Mouse (Mus musculus) liver, adult (tissue): ENCODE results near the gene Tas1r3.

Experiments
- GATA4 ChIP-seq: IDR thresholded peaks from 2 replicates; pipeline ENCODE4 v1.6.1; 2014; ENCODE audit warnings: mild to moderate bottlenecking, low read length; ENCODE audit not compliant: insufficient replicate concordance

The Tas1r3 gene

DNA sequence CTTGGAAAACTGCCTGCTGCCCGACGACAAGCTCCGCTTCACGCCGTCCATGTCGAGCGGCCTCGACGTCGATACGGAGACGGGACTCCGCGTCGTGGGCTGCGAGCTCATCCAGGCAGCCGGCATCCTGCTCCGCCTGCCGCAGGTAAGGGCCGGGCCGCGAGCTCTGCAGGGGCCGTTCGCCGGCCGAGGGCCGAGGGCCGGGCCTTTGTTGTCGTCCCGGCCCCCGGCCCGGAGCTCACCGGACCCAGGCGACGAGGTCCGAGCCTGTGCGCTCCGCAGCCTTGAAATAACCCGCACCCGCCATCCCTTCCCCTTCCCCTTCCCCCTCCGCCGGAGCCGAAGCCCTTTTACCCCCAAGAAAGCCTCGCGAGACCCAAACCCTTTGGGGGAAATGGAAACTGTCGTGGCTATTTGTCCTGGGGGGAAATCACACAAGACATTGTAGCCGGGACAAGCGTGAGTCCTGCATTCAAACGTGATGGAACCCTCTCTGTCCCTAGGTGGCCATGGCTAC, 50.4 kb downstream of the Tas1r3 start:
- TF ChIP-seq GATA4 = no peak

DNA sequence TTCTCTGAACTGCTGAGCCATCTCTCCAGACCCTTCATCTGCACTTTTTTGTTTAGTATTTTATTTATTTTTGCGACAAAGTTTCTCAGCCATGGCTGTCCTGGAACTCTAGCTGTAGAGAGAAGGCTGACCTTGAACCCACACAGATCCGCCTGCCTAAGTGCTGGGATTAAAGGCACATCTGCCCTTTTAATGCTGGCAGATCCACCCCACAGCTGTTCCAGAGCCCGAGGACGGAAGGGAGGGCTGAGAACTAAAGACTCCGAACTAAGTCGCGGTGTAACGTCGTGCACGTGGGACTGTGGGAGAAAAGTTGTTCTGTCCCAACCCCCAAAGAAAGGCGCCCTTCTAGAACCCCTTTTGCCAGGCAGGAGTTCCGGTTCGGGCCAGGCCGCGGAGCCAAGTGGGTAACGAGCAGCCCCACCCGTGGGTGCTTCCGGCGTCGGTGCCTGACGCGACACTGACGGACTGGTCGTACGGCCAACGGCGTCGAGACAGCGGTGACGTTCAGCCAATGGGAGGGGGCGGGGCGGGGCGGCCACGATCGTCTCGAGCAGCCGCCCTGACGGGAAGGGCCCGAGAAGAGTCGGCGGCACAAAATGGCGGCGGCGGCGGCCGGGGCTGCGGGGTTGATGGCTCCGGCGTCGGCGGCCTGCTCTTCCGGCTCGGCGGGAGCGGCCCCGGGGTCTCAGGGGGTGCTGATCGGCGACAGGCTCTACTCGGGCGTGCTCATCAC, 51.1 kb downstream of the Tas1r3 start, which contains the start of gene Ccnl2:
Gene Ccnl2, plus strand, starts transcription at position 561 of the 736 bp plus-strand sequence.
- TF ChIP-seq GATA4 = no peak; the same call in 1 of the 2 replicates
